Mouse (Mus musculus) stomach, postnatal 0 days (tissue): ENCODE data around the gene Phka2.

ENCODE experiments used
- CTCF ChIP-seq: IDR thresholded peaks from 2 replicates; pipeline ENCODE4 v1.5.1; 2016; ENCODE audit warnings: antibody characterized with exemption, low read depth, mild to moderate bottlenecking, moderate library complexity
- EP300 ChIP-seq: optimal IDR thresholded peaks from 2 replicates; pipeline ENCODE3; 2016; ENCODE audit warnings: antibody characterized with exemption

- TF ChIP-seq EP300 (no peak), CTCF (no peak)
Measured at GRCm38 (mm10) chrX:160598055-160598454, 96.1 kb downstream of the Phka2 start.
